Mouse (Mus musculus): ENCODE results near the gene Chn2. TPM values are rescaled to one million over a fixed set of nuclear protein-coding genes. Genes with fewer than 3 reads are reported as not detected.

The Chn2 gene
- polyA plus RNA-seq, 1 experiment, result 5.9 TPM

GRCm38 (mm10) chr6:54333116-54333651, 293.8 kb downstream of the Chn2 start:
- DNase-seq (ENCODE audit: low read depth), result no peak

DNA sequence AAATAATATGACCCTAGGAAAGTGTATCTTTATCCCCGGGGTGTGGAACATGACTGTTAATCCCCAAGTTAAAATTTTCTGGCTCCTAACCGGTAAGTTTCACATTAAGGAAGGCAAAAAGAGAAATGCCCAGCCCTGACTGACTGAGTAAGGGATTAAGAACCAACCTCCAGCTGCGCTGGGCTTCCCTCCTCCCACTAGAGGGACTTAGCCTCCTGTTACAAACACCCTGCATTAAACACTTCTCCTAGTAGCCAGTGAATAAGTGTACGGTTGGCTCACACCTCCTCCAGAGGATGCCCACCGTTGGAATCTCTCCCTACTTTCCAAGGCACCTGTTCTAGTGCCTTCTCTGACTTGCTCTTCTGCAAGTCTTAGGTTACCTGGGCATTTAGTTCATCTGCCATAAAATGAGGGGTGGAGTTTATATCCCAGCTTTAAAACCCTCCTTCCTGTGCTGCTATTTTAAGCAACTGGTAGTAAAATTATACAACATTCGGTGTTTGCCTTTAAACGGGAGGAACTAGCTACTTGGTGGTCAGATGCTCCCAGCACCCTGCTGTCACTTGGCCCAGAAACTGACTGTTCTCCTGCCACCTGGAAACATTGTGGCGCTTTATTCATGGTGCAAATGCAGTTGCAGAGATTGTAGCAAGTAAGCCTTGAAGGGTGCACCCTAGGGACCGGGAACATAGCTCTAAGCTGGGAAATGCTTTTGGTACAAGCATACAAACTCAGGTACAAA, 294.5 kb downstream of the Chn2 start:
- no peak for DNase-seq (ENCODE audit: low read depth)

DNA sequence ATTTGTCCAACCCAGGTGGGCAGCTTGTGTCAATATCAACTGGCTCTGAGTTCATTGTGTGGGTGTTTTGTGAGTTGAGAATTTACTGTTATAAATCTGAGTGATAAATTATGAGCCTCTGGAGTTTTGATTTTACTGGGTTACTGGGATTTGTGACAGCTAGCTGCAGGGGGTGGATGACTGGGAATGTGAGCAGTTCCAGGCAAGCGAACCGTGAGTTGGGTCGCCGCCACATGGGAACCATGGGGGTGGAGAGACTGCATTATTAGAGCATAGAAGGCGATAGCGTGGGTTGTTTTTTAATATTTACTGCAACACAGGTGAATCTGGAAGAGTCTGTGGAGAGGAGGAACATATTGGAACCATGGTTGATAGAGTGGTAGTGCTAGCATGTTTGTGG, 298.0 kb downstream of the Chn2 start:
- DNase-seq (ENCODE audit: low read depth), result no peak

DNA sequence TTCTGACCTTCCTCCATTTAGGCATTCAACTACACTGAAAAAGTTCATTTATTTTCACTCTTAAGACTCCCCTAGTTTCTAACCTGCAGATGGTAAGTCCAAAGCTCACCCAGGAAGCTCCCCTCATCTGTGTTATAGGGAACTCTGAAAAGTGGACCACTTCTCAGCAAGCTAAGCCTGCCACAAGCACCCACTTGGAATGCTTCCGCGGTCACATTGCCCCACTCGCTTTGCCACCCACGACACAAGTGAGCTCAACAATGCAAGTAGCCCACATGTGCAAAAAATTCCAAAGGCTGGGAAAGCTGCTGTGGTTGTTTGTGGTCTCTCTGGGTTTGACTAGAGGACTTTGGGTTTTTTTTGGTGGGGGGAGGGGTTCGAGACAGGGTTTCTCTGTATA, 301.8 kb downstream of the Chn2 start:
- no peak for DNase-seq (ENCODE audit: low read depth)

DNA sequence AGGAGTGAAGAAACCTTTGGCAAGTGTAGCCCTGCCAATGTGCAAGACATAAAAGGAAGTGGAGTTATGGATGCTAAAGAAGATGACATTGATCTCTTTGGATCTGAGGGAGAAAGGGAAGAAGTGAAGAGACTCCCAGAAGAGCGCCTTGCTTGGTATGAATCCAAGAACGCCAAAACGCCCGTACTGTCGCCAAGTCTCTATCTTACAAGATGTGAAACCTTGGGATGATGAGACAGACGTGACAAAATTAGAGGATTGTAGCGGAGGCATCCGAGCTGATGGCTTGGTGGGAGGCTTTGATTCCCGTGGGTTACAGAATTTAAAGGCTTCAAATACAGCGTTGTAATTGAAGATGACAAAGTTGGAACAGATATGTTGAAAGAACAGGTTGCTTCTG, 302.9 kb downstream of the Chn2 start:
- no peak for DNase-seq (ENCODE audit: low read depth)

Other genes starting within 250 kb of the Chn2 start
- gene Tril, start 218.7 kb upstream of the Chn2 start, polyA plus RNA-seq (2012; rRNA removed), result 11.3 and 12.9 TPM in 2 replicates
- gene Cpvl, start 60.9 kb upstream of the Chn2 start, polyA plus RNA-seq (2012; rRNA removed), result 0.08 TPM in 1 of 2 replicates, not detected in the other